Mouse (Mus musculus) G1E (cell line): Measurements from ENCODE around the gene Sftpa1. TPM values are rescaled to one million over a fixed set of nuclear protein-coding genes. Genes with fewer than 3 reads are reported as not detected.

Experiments used
- ATAC-seq: 2 replicates; pipeline ENCODE4 v1.8.0; 2016; ENCODE audit warnings: mild to moderate bottlenecking; ENCODE audit not compliant: insufficient number of reproducible peaks, poor library complexity, low FRiP score, severe bottlenecking; ENCODE audit errors: extremely low read depth
- DNase-seq: peaks from one replicate; pipeline ENCODE4 v3.0.0; 2012; ENCODE audit warnings: low spot score
- H3K27me3 ChIP-seq: 2 replicates; pipeline ENCODE4 v1.6.1; 2012; ENCODE audit warnings: mild to moderate bottlenecking, low read length, inconsistent platforms; ENCODE audit not compliant: insufficient read depth
- H3K36me3 ChIP-seq: replicated peaks from 2 replicates; pipeline ENCODE3; 2012; ENCODE audit warnings: mild to moderate bottlenecking, inconsistent platforms
- H3K4me1 ChIP-seq: 2 replicates; pipeline ENCODE4 v1.6.1; 2012; ENCODE audit warnings: low read depth, low read length, inconsistent platforms, mixed read lengths; ENCODE audit not compliant: insufficient read depth
- H3K4me3 ChIP-seq: 2 replicates; pipeline ENCODE4 v1.5.1; 2012; ENCODE audit warnings: low read depth, mild to moderate bottlenecking, inconsistent platforms, low read length, moderate library complexity, mixed read lengths
- H3K9me3 ChIP-seq: replicated peaks from 2 replicates; pipeline ENCODE4 v1.6.1; 2012; ENCODE audit warnings: inconsistent platforms
- CTCF ChIP-seq: IDR thresholded peaks from 2 replicates; pipeline ENCODE4 v1.5.1; 2012; ENCODE audit warnings: low read depth, low read length, inconsistent platforms, mixed read lengths
- GATA1 ChIP-seq: IDR thresholded peaks from 2 replicates; pipeline ENCODE4 v1.6.1; 2012; ENCODE audit warnings: borderline replicate concordance, low read length, inconsistent platforms, mixed read lengths
- GATA2 ChIP-seq: IDR thresholded peaks from 2 replicates; pipeline ENCODE4 v1.6.1; 2012; ENCODE audit warnings: low read depth, low read length, inconsistent platforms, borderline replicate concordance
- POLR2AphosphoS5 ChIP-seq: IDR thresholded peaks from 2 replicates; pipeline ENCODE4 v1.6.1; 2012; ENCODE audit warnings: low read depth, low read length, inconsistent platforms; ENCODE audit not compliant: insufficient replicate concordance
- TAL1 ChIP-seq: conservative IDR thresholded peaks from 2 replicates; pipeline ENCODE4 v1.6.1; 2012; ENCODE audit warnings: low read depth, low read length, inconsistent platforms, mixed read lengths
- polyA plus RNA-seq: library from polyadenylated mRNA; stranded (reverse); fragments of >175 nt; gene quantifications from 2 replicates; pipeline ENCODE4 v1.2.3, GENCODE M21; 2012
- total RNA-seq, 2 experiments: library from RNA; stranded (forward) in 1 of 2; stranded (reverse) in 1 of 2; fragments of 200-1000 nt in 1 of 2; fragments of >200 nt in 1 of 2; fragmentation: Nextera tagmentation in 1 of 2; gene quantifications; 2 replicates each; pipeline ENCODE4 v1.2.3; 2014 to 2017

The Sftpa1 gene
- total and polyA plus RNA-seq, 3 experiments, result 0.22 TPM; not detected in 2

DNA sequence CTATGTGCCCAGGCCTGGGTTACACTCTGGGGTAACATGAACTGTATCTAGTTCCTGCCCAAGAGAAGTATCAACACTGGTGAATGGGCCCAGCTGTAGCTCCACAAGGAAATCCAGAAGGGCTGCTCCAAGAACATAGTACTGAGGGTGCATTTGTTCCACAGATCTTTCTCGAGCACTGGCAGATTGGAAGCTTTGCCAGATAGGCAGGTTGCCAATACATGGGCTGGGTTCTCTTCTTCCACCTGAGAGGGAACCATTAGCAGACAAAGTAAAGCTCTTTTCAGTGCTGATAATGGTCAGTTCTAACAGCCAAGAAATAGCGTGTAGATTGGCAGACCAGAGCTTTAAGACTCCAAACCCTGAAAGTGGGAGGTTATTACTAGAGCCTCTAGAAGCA lies 15.8 kb downstream of the Sftpa1 start:
- Histone ChIP-seq H3K36me3 (no peaks in the 10 kb centered on the region), H3K4me1 (no peaks in the 10 kb centered on the region), H3K27me3 (no peaks in the 10 kb centered on the region), H3K9me3 (no peaks in the 10 kb centered on the region), H3K4me3 (no peak overlapping the region)
- DNase-seq, result no peak
- TF ChIP-seq CTCF (no peak), POLR2AphosphoS5 (no peak), GATA2 (no peak), GATA1 (no peak), TAL1 (no peak)
- ATAC-seq, result no peak

DNA sequence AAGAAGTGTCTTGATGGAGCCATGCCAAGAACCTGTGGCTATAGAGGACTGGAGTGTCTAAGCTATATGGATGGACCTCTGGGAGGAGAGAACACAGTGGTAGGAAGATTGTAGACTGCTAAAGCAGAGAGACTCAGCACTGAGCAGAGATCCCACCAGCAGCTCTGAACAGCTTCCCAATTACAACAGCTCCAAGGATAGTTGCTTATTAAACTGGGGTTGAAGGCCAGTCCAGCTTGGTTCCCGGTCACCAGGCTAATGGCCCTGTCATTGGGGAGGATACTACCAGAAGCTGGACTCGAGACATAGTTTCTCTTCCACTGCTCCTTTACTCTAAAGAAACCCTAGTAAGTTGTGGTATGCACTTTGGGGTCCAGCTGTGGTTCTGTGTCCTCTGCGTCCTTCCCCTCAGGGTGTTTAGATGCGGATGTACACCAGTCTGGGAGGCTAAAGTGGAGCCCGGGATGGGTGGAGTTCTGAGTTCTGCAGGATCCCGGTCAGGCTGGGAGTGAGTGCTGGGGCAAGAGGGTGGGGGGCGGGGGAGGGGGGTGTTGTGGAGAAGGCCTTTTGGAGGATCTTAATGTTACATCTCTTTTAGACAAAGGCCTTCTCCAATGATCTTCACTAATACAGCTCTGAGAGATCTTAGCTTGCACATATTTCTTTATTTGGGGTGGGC lies 19.8 kb downstream of the Sftpa1 start, which contains the start of gene Mbl1:
TSS of gene Mbl1 (plus strand) at position 239 of the 679 bp plus-strand sequence.
- Histone ChIP-seq H3K4me1 (no peaks in the 10 kb centered on the region), H3K9me3 (no peaks in the 10 kb centered on the region), H3K36me3 (no peaks in the 10 kb centered on the region), H3K27me3 (no peaks in the 10 kb centered on the region), H3K4me3 (no peak within 1 kb of the TSS)
- no peak for ATAC-seq
- TF ChIP-seq TAL1 (no peak), GATA1 (no peak), GATA2 (no peak), CTCF (no peak), POLR2AphosphoS5 (no peak)
- no peak for DNase-seq

DNA sequence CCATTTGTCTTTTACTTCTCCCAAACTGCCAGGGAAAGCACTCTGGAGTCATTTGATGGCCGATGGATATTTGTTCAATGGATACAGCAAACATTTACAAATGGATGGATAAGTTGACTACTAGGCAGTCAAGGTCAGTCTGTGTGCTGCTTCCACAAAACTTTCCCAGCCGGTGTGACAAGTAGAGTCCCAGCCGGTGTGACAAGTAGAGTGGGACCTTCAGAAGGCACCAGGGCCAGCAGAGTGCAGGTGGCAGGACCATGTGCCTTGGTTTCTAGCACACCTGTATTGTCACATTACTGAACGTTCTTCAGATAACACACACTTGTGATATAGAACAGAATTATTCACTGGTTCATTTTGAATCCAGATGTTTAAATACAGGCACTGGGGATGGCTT lies 28.5 kb downstream of the Sftpa1 start:
- H3K36me3 ChIP-seq, result no peaks in the 10 kb centered on the region
- no peaks in the 10 kb centered on the region for H3K9me3 ChIP-seq
- no peak overlapping the region for H3K4me3 ChIP-seq
- ATAC-seq (no peak), DNase-seq (no peak)
- no peaks in the 10 kb centered on the region for H3K27me3 ChIP-seq
- TF ChIP-seq GATA1 (no peak), POLR2AphosphoS5 (no peak), CTCF (no peak), GATA2 (no peak), TAL1 (no peak)
- no peaks in the 10 kb centered on the region for H3K4me1 ChIP-seq

DNA sequence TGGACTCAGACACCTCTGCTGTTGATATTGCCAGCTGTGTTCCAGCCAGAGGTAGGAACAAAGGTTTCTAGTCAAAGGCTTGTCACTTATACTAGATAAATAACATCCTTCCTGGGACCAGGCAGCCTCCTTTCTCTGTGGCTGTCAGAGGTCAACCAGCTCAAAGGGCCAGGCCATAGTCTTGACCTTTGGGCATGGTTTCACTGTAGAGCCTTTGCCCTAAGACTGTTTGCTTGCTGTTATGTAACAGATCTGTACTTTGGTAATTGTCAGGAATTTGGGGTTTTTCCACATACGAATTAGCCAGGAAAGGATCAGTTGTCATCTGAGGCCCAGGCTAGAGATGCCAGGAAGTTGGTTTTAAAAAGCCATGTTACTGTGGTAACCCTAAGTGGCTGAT lies 29.2 kb downstream of the Sftpa1 start:
- Histone ChIP-seq H3K36me3 (no peaks in the 10 kb centered on the region), H3K27me3 (no peaks in the 10 kb centered on the region), H3K4me3 (no peak overlapping the region), H3K4me1 (no peaks in the 10 kb centered on the region), H3K9me3 (no peaks in the 10 kb centered on the region)
- DNase-seq, result no peak
- ATAC-seq, result no peak
- TF ChIP-seq GATA1 (no peak), TAL1 (no peak), POLR2AphosphoS5 (no peak), CTCF (no peak), GATA2 (no peak)

GRCm38 (mm10) chr14:41162663-41163062 lies 31.1 kb downstream of the Sftpa1 start:
- ATAC-seq, result no peak
- no peaks in the 10 kb centered on the region for H3K27me3 ChIP-seq
- H3K4me1 ChIP-seq, result no peaks in the 10 kb centered on the region
- no peaks in the 10 kb centered on the region for H3K9me3 ChIP-seq
- no peaks in the 10 kb centered on the region for H3K36me3 ChIP-seq
- TF ChIP-seq GATA2 (no peak), CTCF (peak; percentile 7; the same call in 1 of the 2 replicates), TAL1 (no peak), POLR2AphosphoS5 (no peak), GATA1 (no peak)
- DNase-seq, result no peak
- H3K4me3 ChIP-seq, result no peak overlapping the region

DNA sequence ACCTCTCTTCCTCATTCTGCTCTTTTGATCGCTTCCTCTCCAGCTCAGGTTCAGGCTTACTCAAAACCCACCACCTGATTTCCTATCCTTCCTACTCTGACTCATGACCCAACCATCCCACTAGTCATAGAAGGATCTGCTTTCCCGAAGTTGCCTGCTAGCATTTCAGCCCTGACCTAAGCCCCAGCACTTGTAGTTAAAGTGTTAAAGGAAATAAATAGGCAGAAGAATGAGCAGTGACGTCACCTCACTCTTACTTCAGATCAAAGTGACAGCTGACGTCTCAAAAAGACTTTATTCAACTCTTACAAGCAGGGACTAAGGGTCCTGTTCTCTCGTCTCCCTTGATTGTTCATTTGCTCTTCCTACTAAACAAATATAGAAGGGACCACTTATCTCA lies 35.7 kb downstream of the Sftpa1 start:
- TF ChIP-seq POLR2AphosphoS5, result no peak
- TF ChIP-seq GATA1, result no peak
- TF ChIP-seq TAL1, result no peak
- TF ChIP-seq GATA2, result no peak
- TF ChIP-seq CTCF, result no peak
- H3K27me3 ChIP-seq, result no peaks in the 10 kb centered on the region
- H3K4me3 ChIP-seq, result no peak overlapping the region
- H3K9me3 ChIP-seq, result no peaks in the 10 kb centered on the region
- no peaks in the 10 kb centered on the region for H3K4me1 ChIP-seq
- ATAC-seq (no peak), DNase-seq (no peak)
- H3K36me3 ChIP-seq, result no peaks in the 10 kb centered on the region
